Mouse (Mus musculus) gastrocnemius, postnatal 25 days (tissue): ENCODE data around the gene Comtd1. TPM values are rescaled to one million over a fixed set of nuclear protein-coding genes. Genes with fewer than 3 reads are reported as not detected.

Source experiments
- DNase-seq: peaks from one replicate; pipeline ENCODE4 v3.0.0; 2022
- long read RNA-seq, 2 experiments: library from polyadenylated mRNA; stranded (forward); transcript quantifications; one replicate each; pipeline ENCODE4 v2.0.0; 2021
- total RNA-seq, 2 experiments: library from RNA; stranded (reverse); gene quantifications; 1 replicate in 1 of 2; 2 replicates in 1 of 2; pipeline ENCODE4 v1.2.3; 2021

Comtd1 gene
- total RNA-seq, result 1 to 10 TPM; 7.0 to 8.9 TPM
- long read RNA-seq, experiment 1, partial matches to known transcripts, result 0 of 4 reads
- long read RNA-seq, experiment 1, other reads (novel, unspliced or antisense), result 0 of 4 reads
- long read RNA-seq, experiment 2, transcript Comtd1-202 (7 exons, 2,314 nt), result major isoform, 8 of 9 reads
- long read RNA-seq, experiment 2, partial matches to known transcripts, result 0 of 9 reads
- long read RNA-seq, experiment 2, other reads (novel, unspliced or antisense), result 0 of 9 reads

DNA sequence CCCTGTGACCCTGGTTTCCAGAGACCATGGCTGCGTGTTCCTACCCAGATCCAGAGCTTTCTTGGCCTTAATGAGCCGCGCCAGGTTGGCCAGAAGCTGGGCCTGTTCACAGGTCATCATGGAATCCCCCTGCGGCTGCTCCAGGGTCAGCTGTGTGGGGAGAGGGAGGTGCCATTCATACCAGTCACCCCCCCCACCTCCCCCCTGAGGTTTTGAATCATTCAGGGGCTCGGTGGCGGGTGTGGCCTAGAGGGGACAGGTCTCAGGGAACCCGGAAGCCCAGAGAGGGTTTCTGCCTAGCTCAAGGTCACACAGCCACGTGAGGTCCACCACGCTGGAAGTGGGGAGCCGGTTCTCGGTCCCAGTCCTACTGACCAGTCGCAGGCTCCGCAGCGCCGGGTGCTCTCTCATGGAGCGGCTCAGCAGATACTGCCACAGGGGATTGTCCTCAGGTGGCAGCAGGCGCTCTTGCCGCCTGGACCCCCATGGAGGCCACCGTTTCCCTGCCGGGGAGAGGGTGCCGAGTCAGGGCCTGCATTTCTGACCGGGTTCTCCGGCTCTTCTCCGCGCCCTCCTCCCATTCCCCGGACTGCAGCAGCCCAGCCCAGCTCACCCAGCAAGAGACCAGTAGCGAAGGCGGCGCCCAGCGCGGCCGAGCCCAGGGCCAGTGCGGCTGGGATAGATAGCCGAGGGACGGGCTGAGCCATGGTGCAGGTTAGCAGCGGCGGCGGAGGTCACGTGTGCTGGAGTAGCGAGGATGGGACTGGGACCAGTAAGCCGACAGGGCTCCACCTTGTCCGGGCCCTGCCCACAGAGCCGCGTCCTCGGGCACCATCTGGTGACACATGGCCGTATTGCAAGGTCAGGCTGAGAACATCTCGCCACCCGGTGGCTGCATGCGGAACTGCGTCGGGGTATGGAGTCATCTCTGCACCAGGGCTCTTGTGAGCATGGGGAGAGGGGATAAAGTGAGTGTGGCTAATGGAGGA, at the start of gene Comtd1:
Gene Comtd1 (minus strand): TSS at position 812 of the 989 bp plus-strand sequence.
- peak; percentile 89 for DNase-seq

- no peak for DNase-seq
These were observed 43.5 kb upstream of the Comtd1 start for GRCm38 (mm10) chr14:21892341-21892659.

GRCm38 (mm10) chr14:21891581-21892340, 43.0 kb upstream of the Comtd1 start:
- DNase-seq, result no peak

GRCm38 (mm10) chr14:21890430-21890829, 41.7 kb upstream of the Comtd1 start:
- DNase-seq, result no peak

DNA sequence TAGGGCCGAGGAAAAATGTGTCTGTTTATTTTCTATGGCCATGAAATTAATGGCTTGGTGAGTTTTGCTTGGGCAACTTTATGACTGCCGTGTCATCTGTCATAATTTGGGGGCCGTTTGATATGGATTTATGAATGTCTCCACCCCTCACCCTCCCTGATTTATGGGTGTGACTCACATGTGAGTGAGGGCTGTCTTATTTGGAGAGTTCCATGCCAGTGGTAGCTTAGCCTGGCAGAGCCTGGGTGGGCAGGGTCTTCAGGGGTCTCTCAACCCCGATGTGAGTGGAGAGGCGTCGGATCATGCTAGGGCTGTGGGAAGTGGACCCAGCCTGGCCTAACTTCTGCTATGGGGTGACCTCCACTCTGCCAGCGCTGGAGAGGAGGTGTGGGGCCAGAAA, 18.0 kb upstream of the Comtd1 start:
- DNase-seq, result no peak

DNA sequence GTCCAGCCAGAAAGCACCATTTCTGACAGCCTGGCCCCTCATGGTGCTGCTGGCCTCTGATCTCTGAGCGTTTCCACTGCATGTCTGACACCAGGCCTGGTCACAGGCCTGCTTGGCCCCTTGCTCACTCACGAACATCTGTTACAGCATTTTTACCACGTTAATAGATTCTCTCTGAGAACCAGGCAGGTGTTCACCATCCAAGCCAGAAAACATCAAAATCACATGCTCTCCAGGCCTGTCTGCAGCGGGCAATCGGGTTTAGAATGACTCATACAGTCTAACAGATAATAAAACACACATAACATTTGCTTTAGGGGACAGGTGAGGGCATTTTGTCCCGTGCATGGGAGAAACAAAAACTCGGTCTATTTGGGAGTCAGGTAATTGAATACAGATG, 17.5 kb upstream of the Comtd1 start:
- no peak for DNase-seq

- no peak for DNase-seq
These were observed 8.1 kb upstream of the Comtd1 start for GRCm38 (mm10) chr14:21856886-21857285.

DNA sequence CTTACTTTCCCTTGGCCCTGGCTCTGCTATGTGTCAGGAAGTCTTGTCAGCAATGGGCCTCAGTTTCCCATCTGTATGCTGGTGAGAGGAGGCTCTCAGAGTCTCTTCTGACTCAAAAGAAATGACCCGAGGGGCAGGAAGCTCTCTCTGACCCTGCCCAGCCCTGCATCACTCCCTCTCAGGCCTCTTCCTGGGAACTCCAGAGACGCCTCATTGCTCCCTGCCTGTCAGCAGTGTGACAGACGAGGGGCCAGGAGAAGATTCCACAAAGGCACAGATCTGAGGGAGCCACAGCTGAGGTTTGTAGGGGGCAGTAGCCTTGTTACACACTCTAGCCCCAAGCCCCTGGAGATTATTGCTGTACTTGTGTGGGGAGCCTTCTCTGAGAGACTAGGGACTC, 7.2 kb upstream of the Comtd1 start:
- DNase-seq, result no peak

- no peak for DNase-seq
These were observed 5.5 kb upstream of the Comtd1 start for GRCm38 (mm10) chr14:21854271-21854670.

DNA sequence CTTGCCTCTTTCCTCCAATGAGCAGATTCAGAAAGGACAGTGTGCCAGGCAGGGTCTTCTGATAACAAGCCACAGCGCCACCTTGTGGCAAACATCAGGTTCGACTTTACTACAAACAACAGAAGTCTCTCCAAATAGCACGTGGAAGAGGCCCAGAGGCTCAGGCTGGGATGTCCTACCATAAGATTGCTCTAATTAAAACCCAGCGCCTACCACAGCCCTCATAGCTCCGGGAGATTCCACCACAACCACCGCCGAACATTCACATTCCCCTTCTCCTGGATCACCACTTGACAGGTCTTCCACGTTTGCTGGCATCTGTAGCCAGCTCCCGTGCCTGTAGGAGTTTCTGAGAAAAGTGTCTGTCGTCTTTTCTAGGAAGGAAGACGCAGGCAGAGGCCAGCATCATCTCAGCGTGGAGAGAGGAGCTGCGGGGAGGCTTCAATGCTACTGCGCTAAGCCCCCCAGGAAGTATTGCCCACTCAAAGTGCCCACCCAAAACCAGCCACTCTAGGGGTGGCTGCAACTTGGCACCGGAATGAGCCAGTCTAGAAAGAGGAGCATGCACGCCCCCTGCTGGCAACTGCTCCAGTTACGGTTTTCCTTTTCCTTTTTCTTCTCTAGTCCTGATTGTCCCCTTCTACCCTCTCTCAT, 4.8 kb upstream of the Comtd1 start:
- DNase-seq, result no peak

- peak; percentile 53 for DNase-seq
These were observed 3.4 kb upstream of the Comtd1 start for GRCm38 (mm10) chr14:21851996-21852791.

- DNase-seq, result no peak
These were observed 1.8 kb upstream of the Comtd1 start for GRCm38 (mm10) chr14:21850419-21851127.

GRCm38 (mm10) chr14:21849524-21850418, 994 bp upstream of the Comtd1 start:
- no peak for DNase-seq

- DNase-seq, result no peak
These were observed 1.2 kb downstream of the Comtd1 start for GRCm38 (mm10) chr14:21847381-21848165.

DNA sequence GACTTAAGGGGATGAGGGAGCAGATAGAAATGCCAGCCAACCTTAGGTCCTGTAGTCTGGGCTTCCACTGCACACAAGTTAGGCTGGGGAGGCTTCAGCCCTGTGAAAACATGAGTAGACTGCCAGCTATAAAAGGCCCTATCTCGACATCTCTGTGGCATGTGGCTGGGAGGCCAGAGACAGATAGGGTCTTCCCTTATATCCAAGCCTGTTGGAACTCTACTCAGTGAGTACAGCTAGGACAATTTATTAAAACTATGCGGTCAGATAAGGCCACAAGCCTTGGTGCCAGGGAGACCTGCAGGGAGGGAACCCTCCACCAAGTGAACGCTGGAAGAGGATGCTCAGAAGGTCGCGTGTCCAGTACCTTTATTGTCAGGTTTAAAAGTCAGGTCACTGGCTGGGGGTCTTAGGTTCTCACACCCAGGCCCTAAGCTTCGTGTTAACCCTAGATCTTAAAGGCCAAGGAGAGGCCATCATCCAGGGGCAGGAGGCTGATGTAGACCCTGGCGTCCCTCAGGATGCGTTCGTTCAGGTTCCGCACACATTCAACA, 1.9 kb downstream of the Comtd1 start:
- DNase-seq, result no peak

DNA sequence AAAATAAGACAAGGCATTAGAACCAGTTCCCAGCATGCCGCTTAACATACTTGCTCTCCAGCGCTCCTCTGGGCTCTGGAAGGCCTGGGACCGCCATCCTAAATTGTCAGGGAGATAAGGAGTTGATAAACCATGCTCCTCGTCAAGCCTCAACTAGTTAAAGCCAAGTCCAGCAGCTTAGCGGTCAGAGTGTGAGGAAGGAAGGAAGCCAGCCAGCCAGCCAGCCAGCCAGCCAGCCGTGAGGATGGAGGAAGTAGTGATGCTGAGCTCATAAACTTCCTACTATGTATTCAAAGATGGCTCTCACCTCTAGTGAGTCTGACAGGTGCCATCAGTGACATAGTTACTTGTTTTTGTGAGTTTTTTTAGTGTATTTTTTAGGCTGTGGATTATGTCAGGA, 5.5 kb downstream of the Comtd1 start:
- DNase-seq, result no peak

DNA sequence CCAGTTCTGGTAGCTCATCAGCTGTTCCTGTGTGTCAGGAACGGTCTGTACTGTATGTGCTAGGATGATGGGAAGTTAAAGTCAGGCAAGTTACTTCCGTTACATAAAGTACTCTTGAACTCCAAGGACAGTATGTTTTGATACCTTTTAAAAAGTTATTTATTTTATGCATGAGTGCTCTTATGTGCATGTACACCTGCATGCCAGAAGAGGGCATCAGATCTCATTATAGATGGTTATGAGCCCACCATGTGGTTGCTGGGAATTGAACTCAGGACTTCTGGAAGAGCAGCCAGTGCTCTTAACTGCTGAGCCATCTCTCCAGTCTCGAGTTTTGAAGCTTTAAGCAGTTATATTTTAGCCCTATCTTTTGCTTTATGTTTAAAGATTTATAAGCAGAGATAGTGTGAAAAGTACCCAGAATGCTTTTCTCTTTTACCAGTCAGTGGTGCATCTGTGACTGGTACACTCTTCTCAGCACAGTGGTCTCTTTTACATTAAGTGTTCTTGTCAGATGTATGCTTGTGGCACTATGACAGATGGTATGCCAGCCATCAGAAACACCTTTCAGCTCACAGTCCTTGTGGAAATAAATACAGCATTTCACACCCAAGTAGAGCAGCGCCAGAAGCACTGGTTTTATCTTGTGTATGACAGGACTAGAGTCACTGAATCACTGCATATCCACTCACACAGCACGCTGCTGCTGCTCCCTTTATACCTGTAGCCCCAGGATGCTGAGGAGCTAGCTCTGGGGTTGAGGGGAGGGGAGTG, 6.8 kb downstream of the Comtd1 start:
- DNase-seq, result no peak
